Mouse (Mus musculus) adrenal gland (tissue): ENCODE results near the gene D10Wsu102e.

Experiments used
- intact Hi-C: fragments of 180-260 bp; cut with DNase I; formaldehyde crosslinking; loops from one replicate; pipeline ENCODE4 v1.15.1; 2025

D10Wsu102e gene

DNA sequence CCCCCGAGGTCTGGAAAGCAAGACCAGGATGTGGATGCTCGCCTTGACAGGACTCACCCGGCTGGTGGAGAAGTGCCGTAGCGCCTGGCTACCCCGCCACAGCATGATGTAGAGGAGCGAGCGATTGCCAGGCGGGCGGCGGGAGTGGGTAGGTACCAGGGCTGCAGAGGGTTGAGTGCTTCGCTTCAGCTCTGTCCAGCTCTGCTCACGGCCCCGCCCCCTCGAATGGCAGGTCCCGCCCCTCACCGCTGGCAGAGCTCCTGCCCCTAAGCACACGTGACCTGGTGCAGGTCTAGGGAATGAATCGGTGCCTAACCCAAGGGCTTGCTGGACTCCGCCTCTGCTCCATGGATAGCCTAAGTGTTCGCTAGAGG lies 173.9 kb downstream of the D10Wsu102e start, which contains the start of gene Aldh1l2:
Gene Aldh1l2, minus strand, starts transcription at position 231 of the 374 bp plus-strand sequence.
- intact Hi-C loops, result no loop called here

- intact Hi-C loops, result loop anchor here (5.0 kb wide), 1 partner anchor 174 kb away; the partner anchor contains the start of gene D10Wsu102e
These were observed 176.4 kb downstream of the D10Wsu102e start for GRCm38 (mm10) chr10:83536436-83536835.
